Mouse (Mus musculus): ENCODE measurements at regions not wholly inside any gene's neighbourhood (a gene's known extent, or its start where the extent isn't known, plus 50 kb on each side); places are given as distances from the start of the nearest gene placed in this dataset.

GRCm38 (mm10) chr4:47630006-47630405 lies 155.5 kb downstream of the Sec61b start:
- DNase-seq: no peak

DNA sequence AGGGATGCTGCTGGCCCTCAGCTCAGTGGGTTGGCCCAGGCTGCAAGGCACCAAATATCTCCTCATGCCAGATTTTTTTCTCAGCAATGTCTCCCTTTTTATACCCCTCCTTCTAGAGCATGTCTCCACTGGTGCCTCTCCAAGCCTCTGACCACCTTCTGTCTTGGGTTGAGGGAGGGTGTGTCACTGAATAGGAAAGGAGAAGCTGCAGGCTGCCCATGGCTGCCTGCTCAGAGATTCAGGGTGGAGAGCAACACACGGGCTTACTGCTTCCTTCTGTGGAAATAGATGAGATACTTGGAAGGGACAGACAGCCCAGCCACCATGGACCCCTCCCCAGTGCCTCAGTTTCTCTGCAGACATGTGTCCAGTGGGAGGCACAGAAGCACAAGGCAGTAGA lies 156.0 kb downstream of the Sec61b start:
- DNase-seq: no peak

DNA sequence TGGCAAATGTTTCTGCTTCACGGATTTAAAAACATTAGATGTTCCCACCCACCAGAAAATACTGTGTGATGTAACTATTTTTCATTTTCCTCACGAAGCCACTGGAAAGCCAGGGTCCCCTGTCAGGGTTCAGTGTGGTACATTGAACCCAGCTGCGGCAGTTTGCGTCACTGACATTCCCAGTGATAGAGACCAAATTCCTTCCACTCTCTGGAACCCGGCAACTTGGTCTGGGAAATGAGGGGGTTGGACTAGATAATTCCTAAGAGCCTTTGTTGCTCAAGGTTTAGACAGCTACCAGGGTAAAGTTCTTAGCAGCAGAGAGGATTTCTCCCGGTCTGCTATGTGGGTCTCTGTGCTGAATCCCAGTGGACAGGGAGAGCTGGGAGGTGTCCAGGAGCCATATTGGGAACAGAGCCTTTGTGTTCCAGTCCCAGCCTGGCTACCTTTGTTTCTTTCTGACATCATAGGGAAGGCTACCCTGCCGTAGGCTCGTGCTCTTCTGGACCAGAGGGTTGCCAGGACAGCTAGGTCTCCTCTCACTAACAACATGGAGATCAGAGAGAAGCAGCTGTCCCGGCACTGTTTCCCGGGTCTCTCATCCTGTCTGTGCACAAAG lies 164.5 kb downstream of the Sec61b start:
- DNase-seq: no peak

- no peak for DNase-seq
Observed at GRCm38 (mm10) chr4:47645093-47645492, 170.6 kb downstream of the Sec61b start.

- no peak for DNase-seq
Observed at GRCm38 (mm10) chr4:47648701-47649100, 174.2 kb downstream of the Sec61b start.

DNA sequence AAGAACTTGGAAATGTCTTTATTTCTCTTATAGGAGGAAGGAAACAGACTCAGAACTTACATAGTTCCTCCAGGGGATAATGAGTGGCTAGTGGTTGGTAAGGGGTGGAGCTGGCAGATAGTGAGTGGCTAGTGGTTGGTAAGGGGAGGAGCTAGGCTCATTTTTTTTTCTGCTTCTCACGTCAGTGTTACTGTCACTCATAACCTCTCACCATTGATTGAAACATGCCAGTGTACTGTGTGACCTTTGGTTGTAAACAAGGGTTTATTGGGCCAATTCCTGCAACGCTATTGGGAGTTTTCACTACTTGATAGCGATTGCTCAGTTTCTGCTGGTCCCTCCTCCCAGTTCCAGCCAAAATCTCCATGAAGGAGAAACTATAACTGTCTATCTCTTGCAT lies 175.5 kb downstream of the Sec61b start:
- DNase-seq: no peak

GRCm38 (mm10) chr4:47651521-47651920 lies 177.1 kb downstream of the Sec61b start:
- DNase-seq: no peak

DNA sequence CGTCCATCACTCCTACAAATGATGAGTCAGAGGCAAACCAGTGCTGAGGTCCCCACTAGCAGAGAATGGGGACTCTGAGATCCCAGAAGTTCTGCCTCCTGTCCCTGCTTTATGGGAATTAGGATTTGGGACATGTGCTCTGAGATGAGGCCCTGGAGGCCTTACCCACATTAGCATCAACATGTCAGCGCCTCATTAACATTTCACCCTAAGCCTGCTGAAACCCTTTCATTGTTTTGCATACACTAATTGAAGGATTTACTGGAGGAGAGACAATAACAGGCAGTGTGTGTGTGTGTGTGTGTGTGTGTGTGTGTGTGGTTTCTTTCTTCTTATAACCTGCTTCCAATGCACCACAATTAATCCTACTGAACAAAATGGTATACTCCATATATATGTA lies 178.7 kb downstream of the Sec61b start:
- DNase-seq: no peak

DNA sequence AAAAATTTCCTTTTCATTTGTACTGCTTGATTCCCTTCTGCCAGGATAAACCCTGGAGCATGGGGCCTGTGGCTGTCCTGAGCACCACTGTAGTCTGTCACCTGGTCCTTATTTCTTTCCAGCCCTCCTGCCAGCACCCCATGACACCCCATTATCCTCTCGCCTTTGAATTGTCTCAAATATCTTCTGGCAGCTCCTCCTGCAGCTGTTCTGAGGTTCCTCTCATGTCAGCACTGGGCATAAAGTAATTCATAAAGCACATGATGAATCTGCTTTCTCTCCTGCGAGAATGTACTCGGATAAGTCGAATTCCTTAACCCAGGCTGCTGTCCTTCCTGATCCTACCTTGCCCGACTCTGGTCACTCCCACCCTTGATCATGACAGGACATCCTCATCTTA lies 195.1 kb downstream of the Sec61b start:
- DNase-seq: no peak

- DNase-seq: no peak
Observed at GRCm38 (mm10) chr4:47670476-47670875, 196.0 kb downstream of the Sec61b start.

GRCm38 (mm10) chr4:47671362-47671761 lies 196.9 kb downstream of the Sec61b start:
- DNase-seq: peak; percentile 5

DNA sequence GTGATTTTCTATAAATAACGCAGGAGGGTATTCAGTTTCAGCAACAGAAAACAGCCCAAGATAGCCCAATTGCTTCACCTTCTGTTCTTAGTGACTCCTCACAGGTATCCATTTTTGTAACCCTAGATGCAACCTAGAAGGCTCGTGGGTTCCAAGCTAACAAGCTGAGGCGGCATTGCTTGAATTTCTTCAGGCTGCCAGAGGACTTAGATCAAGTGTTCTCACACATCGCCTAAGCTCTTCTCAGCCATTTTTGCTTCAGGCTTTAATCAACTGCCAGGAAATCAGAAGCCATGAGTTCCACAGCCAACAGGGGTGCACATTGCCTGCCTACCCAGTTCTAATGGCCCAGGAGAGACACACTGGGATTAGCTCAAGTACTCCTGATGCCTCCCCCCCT lies 206.7 kb downstream of the Sec61b start:
- no peak for DNase-seq

- DNase-seq: no peak
Observed at GRCm38 (mm10) chr4:47691207-47691606, 216.7 kb downstream of the Sec61b start.

DNA sequence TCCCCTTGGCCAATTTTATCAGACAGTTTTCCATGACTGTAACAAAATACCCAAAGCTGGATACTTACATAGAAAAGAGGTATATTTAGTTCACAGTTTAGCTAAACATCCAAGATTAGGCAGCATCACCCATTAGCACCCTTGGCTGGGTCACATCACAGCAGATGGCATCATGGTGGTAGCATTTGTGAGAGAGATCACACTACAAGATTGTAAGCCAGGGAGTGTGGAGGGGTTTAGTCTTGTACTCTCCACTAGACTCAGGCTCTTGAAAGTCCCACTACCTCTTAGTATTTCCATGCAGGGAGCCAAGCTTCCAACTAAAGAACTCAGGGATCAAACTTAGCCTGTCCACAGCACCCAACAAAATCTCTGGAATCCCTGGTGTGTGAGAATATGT lies 218.2 kb downstream of the Sec61b start:
- no peak for DNase-seq

DNA sequence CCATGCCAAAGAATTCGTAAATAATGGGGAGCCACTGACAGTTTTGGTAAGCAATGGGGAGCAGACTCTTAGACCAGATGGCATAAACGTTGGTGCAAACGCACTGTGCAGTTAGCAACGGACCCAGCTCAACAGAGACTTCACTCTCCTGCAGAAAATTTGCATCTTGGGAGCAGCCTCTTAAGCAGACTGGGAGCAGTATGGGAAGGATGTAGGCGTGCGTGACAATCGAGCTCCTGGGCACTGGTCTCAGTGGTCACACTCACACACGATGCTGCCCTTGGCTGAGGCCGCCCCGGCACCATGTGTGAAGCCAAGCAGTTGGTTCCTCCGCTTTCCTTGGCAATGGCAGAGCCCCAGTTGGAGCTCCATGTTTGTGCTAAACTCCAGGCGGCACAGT lies 218.8 kb downstream of the Sec61b start:
- no peak for DNase-seq

DNA sequence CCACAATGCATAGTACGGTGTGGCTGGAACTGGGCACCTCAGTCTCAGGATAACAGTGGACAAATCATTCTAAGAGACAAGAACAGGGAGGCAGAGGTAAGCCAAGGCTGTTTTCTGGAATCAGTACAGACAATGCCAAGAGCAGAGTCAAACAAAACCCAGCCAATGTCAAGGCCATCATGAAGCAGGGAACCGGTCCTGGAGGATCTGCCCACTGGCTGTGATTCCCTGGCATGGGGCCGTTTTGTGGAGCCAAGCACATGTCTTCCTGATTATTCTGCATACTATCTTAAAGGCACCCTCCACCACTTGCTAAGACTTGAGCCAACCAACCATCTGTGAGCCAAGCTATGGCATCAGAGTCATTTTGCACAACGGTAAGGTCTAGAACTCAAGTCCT lies 222.6 kb downstream of the Sec61b start:
- DNase-seq: no peak

DNA sequence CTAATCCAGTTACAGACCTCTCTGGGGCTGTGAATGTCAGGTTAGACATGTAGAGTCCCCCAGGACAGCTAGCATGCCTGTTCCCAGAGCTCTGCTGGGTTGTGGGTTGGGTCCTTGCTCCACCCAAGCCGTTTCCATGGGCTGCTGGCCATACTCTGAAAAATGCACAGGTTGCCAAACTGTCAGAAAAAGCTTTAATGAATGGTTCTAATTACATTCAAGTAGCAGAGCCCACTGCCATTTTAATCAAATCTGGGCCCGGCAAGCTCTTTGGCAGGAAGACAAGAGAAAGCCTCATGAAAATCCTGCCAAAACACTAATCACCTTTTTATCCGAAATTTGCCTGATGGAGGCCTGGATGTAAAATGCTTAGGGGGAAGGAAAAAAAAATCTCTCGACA lies 224.1 kb downstream of the Sec61b start:
- DNase-seq: no peak

- no peak for DNase-seq
Observed at GRCm38 (mm10) chr4:47698926-47699325, 224.5 kb downstream of the Sec61b start.

DNA sequence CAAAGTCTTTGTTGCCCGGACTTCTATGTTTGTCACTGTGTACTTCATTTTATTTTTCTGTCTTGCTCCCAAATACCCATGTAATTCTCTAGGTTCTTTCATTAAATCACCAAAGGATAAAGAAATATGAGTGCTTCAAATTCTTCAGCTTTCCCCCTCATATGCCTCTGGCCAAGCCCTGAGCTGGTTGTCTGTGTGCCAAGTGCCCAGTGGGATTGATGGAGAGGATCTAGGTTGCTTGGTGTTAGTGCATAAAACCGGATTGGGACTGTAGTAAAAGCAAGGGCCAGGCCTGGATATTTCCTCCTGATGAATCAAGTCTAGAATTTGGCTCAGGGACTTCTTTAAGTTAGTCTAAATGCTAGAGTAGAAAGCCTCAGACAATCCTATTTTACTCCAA lies 229.0 kb downstream of the Sec61b start:
- no peak for DNase-seq

- no peak for DNase-seq
Observed at GRCm38 (mm10) chr4:47704607-47705006, 230.1 kb downstream of the Sec61b start.

DNA sequence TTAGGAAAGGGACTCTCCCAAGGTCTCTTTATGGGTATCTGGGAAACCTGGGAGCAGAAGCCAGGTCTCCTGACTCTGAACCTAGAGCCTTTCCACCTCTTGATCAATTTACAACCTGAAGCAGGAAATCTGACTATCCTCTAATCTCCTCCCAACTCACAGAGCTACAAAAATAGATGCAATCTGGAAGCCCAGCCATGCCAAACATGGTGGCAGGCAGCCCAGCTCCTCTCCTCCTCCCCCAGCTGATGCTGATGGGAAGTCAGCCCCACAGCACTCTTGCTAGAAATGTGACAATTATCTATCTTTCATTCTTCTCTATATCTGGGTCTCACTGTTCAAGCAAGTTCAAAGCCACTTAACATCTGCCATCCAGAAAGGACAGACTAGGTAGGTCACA lies 233.5 kb downstream of the Sec61b start:
- DNase-seq: no peak

- DNase-seq: no peak
Observed at GRCm38 (mm10) chr4:47713387-47713786, 238.9 kb downstream of the Sec61b start.

DNA sequence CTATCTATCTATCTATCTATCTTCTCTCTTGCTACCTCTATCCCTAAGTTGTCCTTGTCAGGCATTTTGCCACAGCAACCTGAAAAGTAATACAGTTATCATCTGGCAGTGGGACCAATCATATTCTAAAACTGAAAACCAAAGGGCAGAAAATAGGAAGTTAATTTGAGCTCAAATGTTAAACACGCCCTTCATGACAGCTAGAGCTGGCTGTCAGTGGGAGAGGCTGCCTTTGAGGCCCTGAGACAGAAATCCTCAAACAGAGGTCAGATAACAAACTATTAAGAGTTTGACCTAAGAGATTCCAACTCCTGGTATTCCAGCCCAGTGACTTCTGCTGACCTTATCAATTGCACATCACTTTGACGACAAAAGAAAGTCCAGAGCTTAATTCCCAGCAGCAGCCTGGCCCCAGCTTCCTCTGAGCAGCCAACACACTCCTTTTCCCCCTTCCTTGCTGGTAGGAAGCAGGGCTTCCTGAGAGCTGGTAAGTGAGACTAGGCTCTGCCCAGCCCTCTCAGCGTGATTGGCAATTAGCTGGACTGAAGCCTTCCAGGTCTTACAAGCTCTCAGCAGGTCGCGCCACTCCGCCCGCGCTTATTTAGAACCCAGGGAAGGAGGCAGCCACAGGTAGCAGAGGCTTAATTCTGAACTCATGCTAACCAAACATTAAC lies 250.0 kb downstream of the Sec61b start:
- DNase-seq: no peak

DNA sequence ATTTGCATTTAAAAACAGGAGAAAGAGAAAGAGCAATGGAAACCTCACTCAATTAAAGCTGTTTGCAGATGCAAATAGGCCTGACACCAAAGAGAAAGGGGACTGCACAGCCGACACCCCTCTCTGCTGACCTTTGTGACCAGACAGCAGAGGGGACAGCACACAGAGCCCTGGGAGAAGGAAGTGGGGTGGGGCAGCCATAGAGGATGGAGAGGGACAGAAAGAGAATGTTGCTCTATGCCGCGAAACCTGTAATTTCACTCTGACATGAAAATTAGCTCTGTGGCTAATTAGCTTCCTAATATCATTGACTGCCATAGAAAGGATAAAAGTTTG lies 250.5 kb downstream of the Sec61b start:
- DNase-seq: no peak

- peak; percentile 7 for DNase-seq
Observed at GRCm38 (mm10) chr4:47746498-47747190, 272.2 kb downstream of the Sec61b start.
